Mouse (Mus musculus): ENCODE data around the gene Trmt10b. TPM values are rescaled to one million over a fixed set of nuclear protein-coding genes. Genes with fewer than 3 reads are reported as not detected.
A peak's percentile ranks its signal among the peaks of the same experiment; 100 is the strongest.

Gene Trmt10b
- polyA plus RNA-seq, 1 experiment from 2014 or later: 17.2 TPM

DNA sequence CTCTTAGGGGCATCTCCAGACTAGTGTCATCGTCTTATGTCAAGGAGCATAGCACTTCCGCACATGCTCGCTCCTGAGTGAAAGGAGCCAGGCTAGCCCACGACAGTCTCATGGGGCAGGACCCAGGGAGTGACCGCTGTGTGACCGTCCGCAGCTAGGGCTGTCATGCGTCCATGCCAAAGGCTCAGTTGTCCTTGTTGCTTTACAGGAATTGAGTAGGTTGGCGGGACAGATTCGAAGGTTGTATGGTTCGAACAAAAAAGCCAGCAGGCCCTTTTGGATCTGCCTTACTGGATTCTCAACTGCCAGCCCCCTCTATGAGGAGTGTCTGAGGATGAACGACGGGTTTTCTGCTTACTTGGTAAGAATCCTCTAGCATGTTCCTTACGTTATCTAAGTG is 8.6 kb downstream of the Trmt10b start:
- Histone ChIP-seq H3K9me3 (ENCODE audit: low read depth, low read length) (no peaks in the 10 kb centered on the region), H3K4me3 (ENCODE audit: low read depth, low read length) (no peak overlapping the region), H3K36me3 (ENCODE audit: insufficient read depth) (peaks cover 45% of the 10 kb centered on the region), H3K4me2 (no peak overlapping the region), H3K9ac (no peak overlapping the region), H3K4me1 (ENCODE audit: insufficient read depth) (no peaks in the 10 kb centered on the region), H3K27me3 (ENCODE audit: insufficient read depth, low read length) (no peaks in the 10 kb centered on the region), H3K27ac (ENCODE audit: low read depth) (no peak overlapping the region)
- ATAC-seq (ENCODE audit: insufficient read depth): no peak
- TF ChIP-seq CTCF (IDR thresholded peaks at IDR 0.05; ENCODE audit: low read depth): no peak
- DNase-seq: no peak
- 95% methylated on average over 14 of the region's 14 CpGs for WGBS

DNA sequence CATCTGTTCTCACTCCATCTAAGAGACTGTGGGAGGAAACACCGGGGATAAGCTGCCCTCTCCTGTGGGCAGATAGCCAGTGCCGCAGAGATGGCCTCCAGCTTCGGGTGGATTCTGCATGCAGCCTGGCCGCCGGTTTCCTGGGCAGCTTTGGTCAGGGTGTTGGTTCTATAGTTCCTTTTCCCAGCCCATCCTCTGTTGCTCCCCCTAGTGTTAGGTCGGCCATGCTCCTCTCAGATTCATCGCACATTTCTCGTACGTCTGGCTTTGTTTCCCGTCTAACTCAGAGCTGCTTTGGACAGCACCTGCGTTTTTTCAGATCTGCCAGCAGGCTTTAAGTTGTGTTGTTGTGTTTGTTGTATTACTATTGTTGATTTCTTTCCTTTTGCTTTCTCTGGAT is 11.1 kb downstream of the Trmt10b start:
- no peak overlapping the region for H3K27ac ChIP-seq (ENCODE audit: low read depth)
- no peak overlapping the region for H3K4me3 ChIP-seq (ENCODE audit: low read depth, low read length)
- H3K36me3 ChIP-seq (ENCODE audit: insufficient read depth): peaks cover 23% of the 10 kb centered on the region
- ATAC-seq (ENCODE audit: insufficient read depth) (no peak), DNase-seq (peak; percentile 58)
- peak; percentile 70 for TF ChIP-seq CTCF (IDR thresholded peaks at IDR 0.05; ENCODE audit: low read depth)
- WGBS: 33% methylated on average over 11 of the region's 11 CpGs
- H3K4me2 ChIP-seq: no peak overlapping the region
- H3K9me3 ChIP-seq (ENCODE audit: low read depth, low read length): no peaks in the 10 kb centered on the region
- no peaks in the 10 kb centered on the region for H3K4me1 ChIP-seq (ENCODE audit: insufficient read depth)
- H3K27me3 ChIP-seq (ENCODE audit: insufficient read depth, low read length): no peaks in the 10 kb centered on the region
- no peak overlapping the region for H3K9ac ChIP-seq

DNA sequence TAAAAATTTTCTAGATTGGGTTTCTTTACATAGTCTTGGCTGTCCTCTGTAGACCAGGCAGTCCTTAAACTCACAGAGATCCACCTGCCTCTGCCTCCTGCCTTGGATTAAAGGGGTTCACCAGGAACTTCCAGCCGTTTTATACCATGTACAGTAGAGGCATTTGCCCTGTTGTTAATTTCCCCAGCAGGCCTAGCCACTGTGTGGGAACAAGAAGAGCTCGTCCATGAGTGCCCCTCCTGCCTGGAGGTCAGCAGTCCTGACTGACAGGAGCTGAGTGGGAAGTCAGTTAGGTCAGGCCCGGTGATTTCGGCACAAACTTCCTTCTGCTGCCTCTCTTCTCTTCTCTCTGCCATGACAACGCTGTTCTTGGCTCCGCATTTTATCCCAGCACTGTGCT is 11.7 kb downstream of the Trmt10b start:
- TF ChIP-seq CTCF (IDR thresholded peaks at IDR 0.05; ENCODE audit: low read depth): no peak
- WGBS: 80% methylated on average over 6 of the region's 6 CpGs
- Histone ChIP-seq H3K4me3 (ENCODE audit: low read depth, low read length) (no peak overlapping the region), H3K36me3 (ENCODE audit: insufficient read depth) (peaks cover 22% of the 10 kb centered on the region), H3K9me3 (ENCODE audit: low read depth, low read length) (no peaks in the 10 kb centered on the region), H3K9ac (no peak overlapping the region), H3K27ac (ENCODE audit: low read depth) (no peak overlapping the region), H3K4me2 (no peak overlapping the region), H3K4me1 (ENCODE audit: insufficient read depth) (no peaks in the 10 kb centered on the region), H3K27me3 (ENCODE audit: insufficient read depth, low read length) (no peaks in the 10 kb centered on the region)
- ATAC-seq (ENCODE audit: insufficient read depth): no peak
- no peak for DNase-seq

DNA sequence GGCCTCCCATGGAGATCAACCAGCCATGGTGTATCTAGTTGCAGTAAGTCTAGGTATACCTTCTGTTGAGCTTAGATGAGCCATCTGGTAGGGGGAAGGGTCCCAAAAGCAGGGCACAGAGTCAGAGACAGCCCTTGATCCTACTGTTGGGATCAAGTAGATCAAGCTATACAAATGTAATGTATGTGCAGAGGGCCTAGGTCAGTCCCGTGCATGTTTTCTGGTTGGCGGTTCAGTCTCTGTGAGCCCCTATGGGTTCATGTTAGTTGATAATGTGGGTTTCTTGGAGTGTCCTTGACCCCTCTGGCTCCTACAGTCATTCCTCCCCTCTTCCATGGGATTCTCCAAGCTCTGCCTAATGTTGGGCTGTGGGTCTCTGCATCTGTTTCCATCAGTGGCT is 14.1 kb downstream of the Trmt10b start:
- Histone ChIP-seq H3K4me2 (no peak overlapping the region), H3K36me3 (ENCODE audit: insufficient read depth) (peaks cover 33% of the 10 kb centered on the region), H3K9me3 (ENCODE audit: low read depth, low read length) (no peaks in the 10 kb centered on the region), H3K27me3 (ENCODE audit: insufficient read depth, low read length) (no peaks in the 10 kb centered on the region), H3K4me1 (ENCODE audit: insufficient read depth) (no peaks in the 10 kb centered on the region), H3K27ac (ENCODE audit: low read depth) (no peak overlapping the region), H3K9ac (no peak overlapping the region), H3K4me3 (ENCODE audit: low read depth, low read length) (no peak overlapping the region)
- TF ChIP-seq CTCF (IDR thresholded peaks at IDR 0.05; ENCODE audit: low read depth): no peak
- 94% methylated on average over 2 of the region's 2 CpGs for WGBS
- ATAC-seq (ENCODE audit: insufficient read depth) (no peak), DNase-seq (no peak)

DNA sequence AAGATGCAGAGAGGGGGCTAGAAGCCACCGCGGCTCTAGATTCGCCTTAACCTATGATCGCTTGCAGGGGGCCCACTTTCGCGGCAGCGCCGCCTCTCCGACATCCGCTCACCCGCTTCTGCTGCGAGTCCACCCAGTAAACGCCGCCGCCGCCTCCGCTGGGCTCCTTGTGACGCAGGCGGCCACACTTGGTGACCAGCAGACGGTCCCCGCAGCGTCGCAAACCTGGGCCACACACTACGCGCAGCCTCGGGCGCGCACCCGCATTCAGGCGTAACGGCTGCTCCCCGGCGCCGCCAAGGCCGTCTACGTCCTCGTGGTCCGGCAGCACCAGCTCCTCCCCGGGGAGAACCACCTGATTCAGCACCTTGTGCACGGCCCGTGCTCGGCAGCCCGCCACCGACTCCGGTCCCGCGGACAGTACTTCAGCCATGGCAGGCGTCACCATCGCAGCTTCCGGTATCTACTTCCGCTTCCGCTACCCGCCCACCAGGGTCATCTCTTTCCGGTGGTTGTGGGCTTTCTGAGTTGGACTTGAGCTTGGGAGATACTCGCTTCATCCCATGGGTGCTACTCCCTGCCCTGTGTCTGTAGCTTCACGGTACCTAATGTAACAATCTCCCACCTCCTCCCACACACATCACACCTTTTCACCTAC is 23.4 kb downstream of the Trmt10b start:
- Histone ChIP-seq H3K27ac (ENCODE audit: low read depth) (peak overlapping the region; percentile 91), H3K9ac (peak overlapping the region; percentile 87), H3K27me3 (ENCODE audit: insufficient read depth, low read length) (no peaks in the 10 kb centered on the region), H3K4me3 (ENCODE audit: low read depth, low read length) (peak overlapping the region; percentile 88), H3K9me3 (ENCODE audit: low read depth, low read length) (no peaks in the 10 kb centered on the region), H3K4me2 (peak overlapping the region; percentile 73), H3K4me1 (ENCODE audit: insufficient read depth) (peaks cover 7% of the 10 kb centered on the region; the same call in 1 of the 2 replicates), H3K36me3 (ENCODE audit: insufficient read depth) (peaks cover 30% of the 10 kb centered on the region)
- ATAC-seq (ENCODE audit: insufficient read depth) (peak; percentile 91), DNase-seq (peak; percentile 90)
- WGBS: under 1% methylated on average over 56 of the region's 56 CpGs
- TF ChIP-seq CTCF (IDR thresholded peaks at IDR 0.05; ENCODE audit: low read depth): peak; percentile 24; the same call in 1 of the 2 replicates

GRCm38 (mm10) chr4:45331139-45331538 is 34.2 kb downstream of the Trmt10b start:
- no peak overlapping the region for H3K4me2 ChIP-seq
- H3K4me3 ChIP-seq (ENCODE audit: low read depth, low read length): no peak overlapping the region
- H3K36me3 ChIP-seq (ENCODE audit: insufficient read depth): no peaks in the 10 kb centered on the region
- no peaks in the 10 kb centered on the region for H3K9me3 ChIP-seq (ENCODE audit: low read depth, low read length)
- ATAC-seq (ENCODE audit: insufficient read depth): no peak
- peak; percentile 41 for DNase-seq
- no peaks in the 10 kb centered on the region for H3K27me3 ChIP-seq (ENCODE audit: insufficient read depth, low read length)
- 64% methylated on average over 7 of the region's 7 CpGs for WGBS
- no peak overlapping the region for H3K9ac ChIP-seq
- H3K27ac ChIP-seq (ENCODE audit: low read depth): no peak overlapping the region
- no peaks in the 10 kb centered on the region for H3K4me1 ChIP-seq (ENCODE audit: insufficient read depth)
- no peak for TF ChIP-seq CTCF (IDR thresholded peaks at IDR 0.05; ENCODE audit: low read depth)

DNA sequence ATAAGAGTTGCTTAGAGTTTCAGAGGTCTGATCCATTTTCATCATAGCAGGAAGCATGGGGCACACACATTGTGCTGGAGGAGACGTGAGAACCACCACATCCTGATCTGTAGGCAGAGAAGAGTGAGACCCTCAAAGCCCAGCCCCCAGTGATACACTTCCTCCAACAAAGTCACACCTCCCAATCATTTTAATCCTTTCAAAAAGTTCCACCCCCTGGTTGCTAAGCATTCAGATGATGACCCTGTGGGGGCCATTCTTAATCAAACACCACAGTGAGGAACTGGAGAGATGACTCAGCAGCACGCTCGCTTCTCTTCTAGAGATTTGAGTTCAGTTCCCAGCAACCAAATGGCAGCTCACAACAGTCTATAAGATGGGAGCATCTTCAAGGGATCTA is 35.5 kb downstream of the Trmt10b start:
- ATAC-seq (ENCODE audit: insufficient read depth) (no peak), DNase-seq (no peak)
- Histone ChIP-seq H3K27ac (ENCODE audit: low read depth) (no peak overlapping the region), H3K4me3 (ENCODE audit: low read depth, low read length) (no peak overlapping the region), H3K4me2 (no peak overlapping the region), H3K36me3 (ENCODE audit: insufficient read depth) (no peaks in the 10 kb centered on the region), H3K9me3 (ENCODE audit: low read depth, low read length) (no peaks in the 10 kb centered on the region), H3K4me1 (ENCODE audit: insufficient read depth) (no peaks in the 10 kb centered on the region), H3K27me3 (ENCODE audit: insufficient read depth, low read length) (no peaks in the 10 kb centered on the region), H3K9ac (no peak overlapping the region)
- TF ChIP-seq CTCF (IDR thresholded peaks at IDR 0.05; ENCODE audit: low read depth): no peak
- WGBS: 51% methylated on average over 3 of the region's 3 CpGs
